Comparison of ENCODE assay signal across 13 mouse cellular contexts in genomic region chr14:79504246-79505006, GRCm38 (mm10). TPM values are rescaled to one million over a fixed set of nuclear protein-coding genes. Genes with fewer than 3 reads are reported as not detected.
DNase-seq lines count a peak whose midpoint lies in the region; ATAC-seq and TF ChIP-seq lines count a peak whose summit lies in the region.
"Had no signal": no experiment of that assay in that cellular context is flagged by ENCODE, and none has a peak within 500 bp of the region (broad histone marks: within the 10 kb centered on the region; RNA-seq: fewer than 3 reads in every experiment).

No protein-coding gene starts in this region.

- 91% methylated on average over 7 of the region's 7 CpGs for WGBS in heart, embryonic 11.5 days (ENCODE audit: insufficient replicate concordance)
- WGBS in kidney, postnatal 0 days, result 90% methylated on average over 7 of the region's 7 CpGs
- WGBS in kidney, adult 2 months, result 92% methylated on average over 7 of the region's 7 CpGs
- WGBS in liver, embryonic 15.5 days (ENCODE audit: insufficient replicate concordance), result 86% methylated on average over 7 of the region's 7 CpGs
- 98% methylated on average over 7 of the region's 7 CpGs for WGBS in forebrain, postnatal 0 days

- 0 out of 2 replicates have a peak overlapping the region, but pooled peaks have one; percentile 18 for H3K27ac ChIP-seq in heart, embryonic 11.5 days (ENCODE audit: low read depth, low read length)
- H3K27ac ChIP-seq in kidney, postnatal 0 days, result peak overlapping the region; percentile 5
- no peak overlapping the region for H3K27ac ChIP-seq in kidney, adult 2 months (ENCODE audit: insufficient read depth, low read depth, low read length)
- peak overlapping the region; percentile 15; the same call in 1 of the 2 replicates for H3K27ac ChIP-seq in liver, embryonic 15.5 days (replicated peaks)
- no peak overlapping the region for H3K27ac ChIP-seq in forebrain, postnatal 0 days (ENCODE audit: low read depth, low read length)

- ATAC-seq in heart, embryonic 11.5 days (replicated peaks; ENCODE audit: insufficient number of reproducible peaks, low FRiP score, low TSS enrichment), result no peak
- no peak for ATAC-seq in kidney, postnatal 0 days (replicated peaks; ENCODE audit: low FRiP score, low read depth)
- no peak for ATAC-seq in liver, embryonic 15.5 days (ENCODE audit: insufficient read depth)
- no peak for ATAC-seq in forebrain, postnatal 0 days

- DNase-seq in heart, postnatal 4 days, result no peak
- DNase-seq in kidney, postnatal 0 days (ENCODE audit: low spot score), result no peak
- DNase-seq in kidney, adult 2 months, result no peak
- peak; percentile 34 for DNase-seq in NIH3T3 (ENCODE audit: low read depth)
- no peak for DNase-seq in cerebellum, adult 9-11 months
- DNase-seq in forebrain, postnatal 0 days, result no peak
- DNase-seq: cerebellum, adult 18-20 months; kidney, postnatal 14 days; layer of hippocampus, postnatal 36 days had no signal

- no peak for TF ChIP-seq POLR2A in kidney, adult 2 months (IDR thresholded peaks at IDR 0.05; ENCODE audit: low read depth, low read length)

- no peak overlapping the region for H3K9ac ChIP-seq in heart, embryonic 11.5 days (ENCODE audit: low read depth, low read length)
- no peak overlapping the region for H3K9ac ChIP-seq in kidney, postnatal 0 days (ENCODE audit: low read depth, low read length)
- no peak overlapping the region for H3K9ac ChIP-seq in liver, embryonic 15.5 days
- H3K9ac ChIP-seq in forebrain, postnatal 0 days, result no peak overlapping the region
- H3K9ac ChIP-seq: limb, embryonic 12.5 days had no signal

- H3K4me2 ChIP-seq in heart, embryonic 11.5 days, result no peak overlapping the region
- no peak overlapping the region for H3K4me2 ChIP-seq in kidney, postnatal 0 days (ENCODE audit: low read length)
- H3K4me2 ChIP-seq in liver, embryonic 15.5 days, result no peak overlapping the region
- H3K4me2 ChIP-seq in forebrain, postnatal 0 days (ENCODE audit: low read depth), result no peak overlapping the region
- H3K4me2 ChIP-seq: limb, embryonic 12.5 days had no signal

- no peaks in the 10 kb centered on the region for H3K9me3 ChIP-seq in heart, embryonic 11.5 days (replicated peaks; ENCODE audit: control insufficient read depth, low read length)
- no peaks in the 10 kb centered on the region for H3K9me3 ChIP-seq in kidney, postnatal 0 days (replicated peaks; ENCODE audit: low read length)
- no peaks in the 10 kb centered on the region for H3K9me3 ChIP-seq in liver, embryonic 15.5 days (replicated peaks)
- no peaks in the 10 kb centered on the region for H3K9me3 ChIP-seq in forebrain, postnatal 0 days (ENCODE audit: low read length)
- H3K9me3 ChIP-seq: G1E; limb, embryonic 12.5 days had no signal

- no peaks in the 10 kb centered on the region for H3K36me3 ChIP-seq in heart, embryonic 11.5 days (ENCODE audit: control insufficient read depth, insufficient read depth, low read length)
- 0 out of 2 replicates have a peak, but pooled peaks cover 2% of the 10 kb centered on the region for H3K36me3 ChIP-seq in kidney, postnatal 0 days (ENCODE audit: insufficient read depth, low read length)
- no peaks in the 10 kb centered on the region for H3K36me3 ChIP-seq in kidney, adult 2 months (ENCODE audit: control insufficient read depth, insufficient read depth, low read length)
- H3K36me3 ChIP-seq in liver, embryonic 15.5 days (replicated peaks), result peaks cover 9% of the 10 kb centered on the region
- H3K36me3 ChIP-seq in forebrain, postnatal 0 days (ENCODE audit: insufficient read depth), result no peaks in the 10 kb centered on the region
- H3K36me3 ChIP-seq: G1E had no signal

- H3K4me3 ChIP-seq in heart, embryonic 11.5 days (ENCODE audit: low read depth, low read length), result no peak overlapping the region
- no peak overlapping the region for H3K4me3 ChIP-seq in kidney, postnatal 0 days (replicated peaks; ENCODE audit: low read depth, low read length)
- no peak overlapping the region for H3K4me3 ChIP-seq in kidney, adult 2 months (ENCODE audit: insufficient read depth, low read depth, low read length)
- H3K4me3 ChIP-seq in liver, embryonic 15.5 days (replicated peaks), result no peak overlapping the region
- no peak overlapping the region for H3K4me3 ChIP-seq in forebrain, postnatal 0 days (ENCODE audit: low read depth, low read length)
- H3K4me3 ChIP-seq: limb, embryonic 12.5 days had no signal

- no peaks in the 10 kb centered on the region for H3K27me3 ChIP-seq in heart, embryonic 11.5 days (ENCODE audit: control insufficient read depth, insufficient read depth, low read length)
- no peaks in the 10 kb centered on the region for H3K27me3 ChIP-seq in kidney, postnatal 0 days (ENCODE audit: insufficient read depth, low read length)
- H3K27me3 ChIP-seq in kidney, adult 2 months (replicated peaks; ENCODE audit: control insufficient read depth, insufficient read depth, low read length), result no peaks in the 10 kb centered on the region
- no peaks in the 10 kb centered on the region for H3K27me3 ChIP-seq in liver, embryonic 15.5 days
- no peaks in the 10 kb centered on the region for H3K27me3 ChIP-seq in forebrain, postnatal 0 days (ENCODE audit: insufficient read depth, low read length)
- H3K27me3 ChIP-seq: limb, embryonic 12.5 days had no signal

- no peak for TF ChIP-seq CTCF in kidney, postnatal 0 days (IDR thresholded peaks at IDR 0.05; ENCODE audit: low read depth)
- TF ChIP-seq CTCF in kidney, adult 2 months (conservative IDR thresholded peaks at IDR 0.05; ENCODE audit: insufficient read depth, insufficient read length, low read depth, low read length), result no peak
- TF ChIP-seq CTCF in forebrain, postnatal 0 days (IDR thresholded peaks at IDR 0.05; ENCODE audit: low read depth), result no peak

- peaks cover 24% of the 10 kb centered on the region for H3K4me1 ChIP-seq in heart, embryonic 11.5 days (ENCODE audit: control insufficient read depth, insufficient read depth, low read length)
- H3K4me1 ChIP-seq in kidney, postnatal 0 days (replicated peaks; ENCODE audit: insufficient read depth, low read length), result no peaks in the 10 kb centered on the region
- H3K4me1 ChIP-seq in kidney, adult 2 months (ENCODE audit: control insufficient read depth, insufficient read depth, low read length), result peaks cover 11% of the 10 kb centered on the region; the same call in 1 of the 2 replicates
- peaks cover 86% of the 10 kb centered on the region for H3K4me1 ChIP-seq in liver, embryonic 15.5 days (replicated peaks)
- no peaks in the 10 kb centered on the region for H3K4me1 ChIP-seq in forebrain, postnatal 0 days (ENCODE audit: insufficient read depth)

RNA-seq across cellular contexts. Expression of gene Wbp4, which starts 23.1 kb away (rescaled TPM):
- 35.7 and 38.2 TPM in 2 replicates for polyA plus RNA-seq in heart, embryonic 11.5 days (2014; fragmentation: Nextera tagmentation; extraction: Ambion mirVana)
- 10 to 100 TPM; 24.7 to 25.8 TPM for total RNA-seq in heart, postnatal 4 days (2021)
- polyA plus RNA-seq in kidney, postnatal 0 days (2015; fragmentation: Nextera tagmentation; extraction: Ambion mirVana), result 46.8 and 47.6 TPM in 2 replicates
- 4.7 and 5.0 TPM in 2 replicates for polyA plus RNA-seq in kidney, adult 2 months (2012; rRNA removed)
- polyA plus RNA-seq in liver, embryonic 15.5 days (2015; fragmentation: Nextera tagmentation; extraction: Ambion mirVana), result 11.2 and 13.5 TPM in 2 replicates
- 43.1 and 44.8 TPM in 2 replicates for total RNA-seq in forebrain, postnatal 0 days (2014; rRNA removed)
- 46.3 and 50.6 TPM in 2 replicates for polyA plus RNA-seq in forebrain, postnatal 0 days (2015; fragmentation: Nextera tagmentation; extraction: Ambion mirVana)

RNA-seq across cellular contexts. Expression of gene Elf1, which starts 23.4 kb away (rescaled TPM):
- 8.3 and 8.6 TPM in 2 replicates for polyA plus RNA-seq in heart, embryonic 11.5 days (2014; fragmentation: Nextera tagmentation; extraction: Ambion mirVana)
- total RNA-seq in heart, postnatal 4 days (2021), result 10 to 100 TPM; 20.3 to 22.5 TPM
- 18.2 and 18.3 TPM in 2 replicates for polyA plus RNA-seq in kidney, postnatal 0 days (2015; fragmentation: Nextera tagmentation; extraction: Ambion mirVana)
- polyA plus RNA-seq in kidney, adult 2 months (2012; rRNA removed), result 15.3 and 15.4 TPM in 2 replicates
- polyA plus RNA-seq in liver, embryonic 15.5 days (2015; fragmentation: Nextera tagmentation; extraction: Ambion mirVana), result 10.7 and 10.9 TPM in 2 replicates
- total RNA-seq in forebrain, postnatal 0 days (2014; rRNA removed), result 5.1 and 8.9 TPM in 2 replicates
- 1.6 and 2.3 TPM in 2 replicates for polyA plus RNA-seq in forebrain, postnatal 0 days (2015; fragmentation: Nextera tagmentation; extraction: Ambion mirVana)

RNA-seq across cellular contexts. Expression of gene Kbtbd6, which starts 52.8 kb away (rescaled TPM):
- 2.5 and 3.2 TPM in 2 replicates for polyA plus RNA-seq in heart, embryonic 11.5 days (2014; fragmentation: Nextera tagmentation; extraction: Ambion mirVana)
- 1 to 10 TPM in 1 of 2 experiments, under 1 TPM in 1; 0.95 to 1.5 TPM for total RNA-seq in heart, postnatal 4 days (2021)
- polyA plus RNA-seq in kidney, postnatal 0 days (2015; fragmentation: Nextera tagmentation; extraction: Ambion mirVana), result 2.0 and 2.1 TPM in 2 replicates
- polyA plus RNA-seq in kidney, adult 2 months (2012; rRNA removed), result 0.14 and 0.15 TPM in 2 replicates
- 3.8 and 4.0 TPM in 2 replicates for polyA plus RNA-seq in liver, embryonic 15.5 days (2015; fragmentation: Nextera tagmentation; extraction: Ambion mirVana)
- total RNA-seq in forebrain, postnatal 0 days (2014; rRNA removed), result 1.5 and 3.7 TPM in 2 replicates
- 1.0 and 1.2 TPM in 2 replicates for polyA plus RNA-seq in forebrain, postnatal 0 days (2015; fragmentation: Nextera tagmentation; extraction: Ambion mirVana)

Comparison
In these comparisons a context has a peak if more than half of its experiments do, and no peak if none do; other contexts are left out.
1. H3K27ac ChIP-seq: peak in heart, embryonic 11.5 days (single experiment), kidney, postnatal 0 days (single experiment) and liver, embryonic 15.5 days (single experiment); none in kidney, adult 2 months (single experiment) and forebrain, postnatal 0 days (single experiment).